Mouse (Mus musculus) forebrain, embryonic 10.5 days (tissue): ENCODE measurements around the gene Lck. TPM values are rescaled to one million over a fixed set of nuclear protein-coding genes. Genes with fewer than 3 reads are reported as not detected.
A peak's percentile ranks its signal among the peaks of the same experiment; 100 is the strongest.

Source experiments
- DNase-seq: peaks from one replicate; pipeline ENCODE4 v3.0.0-alpha.2; 2017; ENCODE audit warnings: low spot score; ENCODE audit errors: extremely low spot score
- H3K27ac ChIP-seq: fragments of 300-500 bp; sonication (generic); 2 replicates; pipeline ENCODE4 v1.5.1; 2016; ENCODE audit warnings: mild to moderate bottlenecking
- H3K27me3 ChIP-seq: fragments of 300-500 bp; sonication (generic); 2 replicates; pipeline ENCODE4 v1.6.1; 2016; ENCODE audit warnings: mild to moderate bottlenecking; ENCODE audit not compliant: poor library complexity, severe bottlenecking
- H3K36me3 ChIP-seq: fragments of 300-500 bp; sonication (generic); replicated peaks from 2 replicates; pipeline ENCODE4 v1.6.1; 2016; ENCODE audit warnings: mild to moderate bottlenecking, moderate library complexity
- H3K4me1 ChIP-seq: fragments of 300-500 bp; sonication (generic); 2 replicates; pipeline ENCODE4 v1.6.1; 2016
- H3K4me3 ChIP-seq: fragments of 300-500 bp; sonication (generic); 2 replicates; pipeline ENCODE4 v1.5.1; 2016; ENCODE audit warnings: mild to moderate bottlenecking, moderate library complexity
- H3K9me3 ChIP-seq: fragments of 300-500 bp; sonication (generic); 2 replicates; pipeline ENCODE4 v1.6.1; 2016; ENCODE audit warnings: mild to moderate bottlenecking, moderate library complexity
- WGBS: fragments of 180-500 bp; shearing (Covaris S2); methylation state at CpG from one replicate; pipeline ENCODE4 v1.1.7; 2016; 5-methylcytosine and 5-hydroxymethylcytosine counted together
- polyA plus RNA-seq: library from polyadenylated mRNA; unstranded; fragments of >200 nt; fragmentation: Nextera tagmentation; extraction: Ambion mirVana; gene quantifications from 2 replicates; pipeline ENCODE4 v1.2.1, GENCODE M21; 2016

Gene Lck
- polyA plus RNA-seq, 1 experiment from 2014 or later, result 15.7 TPM

DNA sequence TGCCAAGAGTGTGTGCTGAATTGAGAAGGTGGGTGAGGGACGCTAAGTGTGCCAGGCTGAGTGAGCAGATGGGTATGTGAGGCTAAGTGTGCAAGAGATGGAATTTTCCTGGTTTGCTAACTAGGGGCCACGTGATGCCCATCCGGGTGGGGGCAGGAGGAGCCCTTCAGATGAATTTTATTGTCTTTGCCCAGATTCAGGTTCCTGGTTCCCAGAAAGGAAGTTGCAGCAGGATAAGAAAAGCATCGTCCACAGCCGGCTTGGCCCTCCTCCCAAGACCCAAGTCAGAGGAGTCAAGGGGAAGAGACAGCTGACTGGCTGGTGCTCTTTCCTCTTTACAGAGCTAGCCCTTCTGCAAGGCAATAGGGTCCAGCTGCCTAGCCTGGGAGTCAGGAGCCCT is 5.0 kb upstream of the Lck start, which contains the start of gene Fam167b:
TSS of gene Fam167b (minus strand) at position 84 of the 400 bp plus-strand sequence.
- Histone ChIP-seq H3K4me3 (no peak within 1 kb of the TSS), H3K4me1 (peaks cover 10% of the 10 kb centered on the region), H3K27ac (no peak within 1 kb of the TSS), H3K36me3 (no peaks in the 10 kb centered on the region), H3K27me3 (peaks cover 5% of the 10 kb centered on the region; the same call in 1 of the 2 replicates), H3K9me3 (no peaks in the 10 kb centered on the region)
- DNase-seq, result no peak
- 83% methylated on average over 5 of the region's 5 CpGs for WGBS

DNA sequence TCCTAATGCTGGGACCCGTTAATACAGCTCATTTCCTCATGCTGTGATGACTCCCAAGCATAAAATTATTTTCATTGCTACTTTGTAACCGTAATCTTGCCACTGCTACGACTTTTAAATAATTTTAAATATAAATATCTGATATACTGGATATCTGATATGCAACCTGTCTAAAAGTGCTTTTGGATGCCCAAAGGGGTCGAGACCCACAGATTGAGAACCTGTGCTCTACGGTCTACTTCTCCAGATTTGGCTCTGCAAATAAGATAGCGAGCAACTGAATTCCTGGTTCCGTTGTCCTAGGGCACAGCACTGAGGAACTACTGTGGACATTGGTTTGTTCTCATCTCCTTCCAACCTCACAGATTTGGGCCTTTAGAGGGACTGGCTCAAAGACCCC is 4.2 kb upstream of the Lck start:
- Histone ChIP-seq H3K27me3 (peaks cover 5% of the 10 kb centered on the region; the same call in 1 of the 2 replicates), H3K36me3 (no peaks in the 10 kb centered on the region), H3K4me3 (no peak overlapping the region), H3K4me1 (peaks cover 10% of the 10 kb centered on the region), H3K27ac (no peak overlapping the region), H3K9me3 (no peaks in the 10 kb centered on the region)
- WGBS, result 86% methylated on average over 7 of the region's 7 CpGs
- DNase-seq, result no peak

DNA sequence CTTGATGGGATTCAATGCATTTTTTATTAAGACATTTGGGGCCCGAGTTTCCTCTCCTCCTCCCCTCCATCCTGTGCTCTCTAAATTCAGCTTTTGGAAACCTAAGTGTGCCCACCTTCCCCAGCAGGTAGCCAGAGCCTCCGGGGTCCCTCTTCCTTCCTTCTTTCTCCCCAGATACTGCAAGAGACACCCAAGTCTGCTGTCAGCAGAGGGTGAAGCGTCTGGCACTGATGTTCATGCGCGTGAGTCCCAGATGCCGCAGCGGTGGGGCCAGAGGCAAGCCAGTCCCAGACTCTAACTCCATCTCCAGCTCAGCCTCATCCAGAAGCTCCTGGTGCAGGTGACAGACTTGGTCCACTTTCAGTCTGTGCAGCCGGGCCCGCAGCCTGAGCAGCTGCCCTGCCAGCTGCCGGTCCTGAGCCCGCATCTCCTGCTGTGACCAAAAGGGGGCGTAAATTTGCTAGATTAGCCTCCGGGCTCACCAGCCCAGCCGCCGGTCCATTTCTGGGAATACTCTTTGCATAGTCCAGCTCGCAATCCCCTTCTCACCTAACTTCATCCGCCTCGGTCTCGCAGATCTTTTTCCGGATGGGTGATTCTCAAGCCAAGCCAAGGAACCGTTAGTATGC is 3.5 kb upstream of the Lck start:
- H3K27me3 ChIP-seq, result peaks cover 5% of the 10 kb centered on the region; the same call in 1 of the 2 replicates
- peaks cover 10% of the 10 kb centered on the region for H3K4me1 ChIP-seq
- no peaks in the 10 kb centered on the region for H3K36me3 ChIP-seq
- 39% methylated on average over 21 of the region's 21 CpGs for WGBS
- peak; percentile 62 for DNase-seq
- H3K9me3 ChIP-seq, result no peaks in the 10 kb centered on the region
- H3K27ac ChIP-seq, result peak overlapping the region; percentile 8; the same call in 1 of the 2 replicates
- 0 out of 2 replicates have a peak overlapping the region, but pooled peaks have one; percentile 13 for H3K4me3 ChIP-seq

DNA sequence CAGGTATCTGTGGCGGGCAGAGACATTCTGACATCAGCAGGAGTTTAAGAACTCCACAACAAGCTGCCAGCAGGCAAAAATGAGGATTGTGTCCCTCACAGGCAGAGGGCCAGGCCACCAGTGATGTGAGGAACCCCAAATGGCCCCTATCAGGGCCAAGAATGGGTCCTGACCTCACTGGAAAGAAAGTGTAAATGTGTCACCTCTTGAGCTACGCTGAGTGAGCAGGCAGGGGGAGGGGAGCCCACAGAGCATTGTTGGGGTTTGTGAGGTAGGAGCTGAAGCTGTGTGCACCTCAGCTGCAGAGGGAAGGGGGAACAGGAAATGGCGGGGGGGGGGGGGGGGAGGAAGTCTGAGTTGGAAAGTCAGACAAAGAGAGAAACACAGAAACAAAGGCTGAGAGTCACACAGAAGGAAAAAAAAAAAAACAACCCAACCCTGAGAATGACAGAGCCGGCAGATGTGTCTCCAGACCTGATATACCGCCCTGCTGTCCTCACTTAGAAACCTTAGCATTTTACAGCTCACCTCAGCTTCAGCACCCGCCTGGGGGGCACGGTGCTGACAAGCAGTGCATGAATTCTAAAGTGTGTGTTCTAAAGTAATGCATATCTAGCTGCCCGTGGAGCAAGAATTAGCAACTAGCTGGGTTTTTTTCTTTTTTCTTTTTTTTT is 1.9 kb upstream of the Lck start:
- Histone ChIP-seq H3K36me3 (no peaks in the 10 kb centered on the region), H3K9me3 (no peaks in the 10 kb centered on the region), H3K27ac (peak overlapping the region; percentile 44; the same call in 1 of the 2 replicates), H3K4me1 (peaks cover 10% of the 10 kb centered on the region), H3K27me3 (peaks cover 5% of the 10 kb centered on the region; the same call in 1 of the 2 replicates), H3K4me3 (no peak overlapping the region)
- no peak for DNase-seq
- 70% methylated on average over 7 of the region's 8 CpGs for WGBS

GRCm38 (mm10) chr4:129573093-129573370 is 409 bp downstream of the Lck start:
- 96% methylated on average over 4 of the region's 4 CpGs for whole genome bisulfite sequencing
- DNase-seq, result no peak
- H3K4me1 ChIP-seq, result peaks cover 10% of the 10 kb centered on the region
- H3K4me3 ChIP-seq, result no peak overlapping the region
- H3K27me3 ChIP-seq, result peaks cover 3% of the 10 kb centered on the region; the same call in 1 of the 2 replicates
- no peaks in the 10 kb centered on the region for H3K9me3 ChIP-seq
- no peak overlapping the region for H3K27ac ChIP-seq
- no peaks in the 10 kb centered on the region for H3K36me3 ChIP-seq

- WGBS, result 88% methylated on average over 13 of the region's 13 CpGs
- Histone ChIP-seq H3K4me3 (no peak overlapping the region), H3K9me3 (no peaks in the 10 kb centered on the region), H3K27ac (no peak overlapping the region), H3K27me3 (no peaks in the 10 kb centered on the region), H3K4me1 (peaks cover 10% of the 10 kb centered on the region), H3K36me3 (no peaks in the 10 kb centered on the region)
- no peak for DNase-seq
These were observed 977 bp downstream of the Lck start for GRCm38 (mm10) chr4:129572236-129573092.

DNA sequence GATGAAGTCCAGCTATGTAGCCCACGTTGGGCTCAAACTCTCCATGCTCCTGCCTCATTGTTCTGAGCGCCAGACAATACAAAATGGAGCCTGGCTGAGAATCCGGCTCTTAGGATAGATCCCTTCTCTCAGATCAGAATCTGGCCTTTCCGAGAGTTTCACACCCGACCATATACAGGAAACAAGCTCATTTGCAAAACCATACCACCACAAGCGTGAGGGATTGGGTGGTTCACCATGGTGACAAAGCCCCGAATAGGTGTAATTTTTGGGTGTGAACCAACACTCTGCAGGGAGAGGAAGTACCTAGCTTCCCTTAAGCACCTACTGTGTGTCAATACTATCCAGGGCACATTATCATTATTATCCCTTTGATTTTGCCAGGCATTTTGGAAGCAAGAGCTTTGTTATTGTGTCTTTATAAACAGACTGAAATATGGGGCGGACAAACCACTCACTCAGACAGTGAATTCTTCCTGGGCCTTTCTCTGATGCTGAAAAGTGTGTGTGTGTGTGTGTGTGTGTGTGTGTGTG is 1.8 kb downstream of the Lck start:
- no peaks in the 10 kb centered on the region for H3K9me3 ChIP-seq
- peaks cover 3% of the 10 kb centered on the region; the same call in 1 of the 2 replicates for H3K4me1 ChIP-seq
- no peak overlapping the region for H3K4me3 ChIP-seq
- 83% methylated on average over 8 of the region's 8 CpGs for WGBS
- DNase-seq, result no peak
- no peak overlapping the region for H3K27ac ChIP-seq
- no peaks in the 10 kb centered on the region for H3K27me3 ChIP-seq
- no peaks in the 10 kb centered on the region for H3K36me3 ChIP-seq

DNA sequence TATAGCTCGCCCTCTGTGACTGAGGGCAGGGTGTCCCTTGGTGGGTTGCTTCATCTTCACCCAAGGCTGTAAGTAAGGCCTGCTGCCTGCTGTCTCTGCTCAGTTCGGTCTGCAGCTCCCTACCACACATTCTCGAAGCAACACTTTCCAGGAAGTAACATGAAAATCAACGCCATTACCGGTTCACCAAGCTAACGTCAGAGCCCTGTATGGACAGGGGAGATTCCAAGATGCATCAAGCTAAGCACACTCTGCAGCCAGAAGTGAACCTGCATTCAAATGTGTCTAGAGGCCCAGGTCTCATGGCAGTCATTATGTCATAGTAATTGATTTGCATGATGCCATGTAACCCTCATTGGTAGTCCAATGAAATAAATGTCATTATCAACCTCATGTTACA is 3.4 kb downstream of the Lck start:
- Histone ChIP-seq H3K9me3 (no peaks in the 10 kb centered on the region), H3K4me1 (peaks cover under 1% of the 10 kb centered on the region; the same call in 1 of the 2 replicates), H3K4me3 (no peak overlapping the region), H3K27ac (no peak overlapping the region), H3K27me3 (no peaks in the 10 kb centered on the region), H3K36me3 (no peaks in the 10 kb centered on the region)
- WGBS, result 93% methylated on average over 6 of the region's 6 CpGs
- DNase-seq, result no peak

DNA sequence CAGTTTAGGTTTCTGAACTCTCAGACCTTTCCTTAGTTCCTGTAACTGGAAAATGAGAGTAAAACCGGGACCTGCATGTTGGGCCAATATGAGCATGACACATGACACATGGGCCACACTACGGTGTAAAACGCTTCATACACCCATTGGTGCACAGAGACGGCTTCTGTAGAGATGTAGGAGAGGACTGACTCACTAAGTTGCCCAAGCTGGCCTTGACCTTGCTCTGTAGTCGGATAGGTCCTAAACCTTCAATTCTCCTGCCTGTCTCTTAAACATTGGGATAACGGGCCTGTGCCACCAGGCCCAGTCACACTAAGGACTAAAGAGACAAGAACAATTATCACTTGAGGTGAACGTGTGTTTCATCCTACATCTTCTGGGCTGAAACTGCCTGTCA is 5.1 kb downstream of the Lck start:
- Histone ChIP-seq H3K27ac (no peak overlapping the region), H3K4me3 (no peak overlapping the region), H3K9me3 (no peaks in the 10 kb centered on the region), H3K36me3 (no peaks in the 10 kb centered on the region), H3K4me1 (peaks cover 5% of the 10 kb centered on the region; the same call in 1 of the 2 replicates), H3K27me3 (no peaks in the 10 kb centered on the region)
- WGBS, result 91% methylated on average over 7 of the region's 7 CpGs
- DNase-seq, result no peak

GRCm38 (mm10) chr4:129565139-129565538 is 8.3 kb downstream of the Lck start:
- no peak overlapping the region for H3K27ac ChIP-seq
- H3K27me3 ChIP-seq, result no peaks in the 10 kb centered on the region
- no peak overlapping the region for H3K4me3 ChIP-seq
- DNase-seq, result no peak
- 85% methylated on average over 6 of the region's 6 CpGs for WGBS
- no peaks in the 10 kb centered on the region for H3K36me3 ChIP-seq
- peaks cover 7% of the 10 kb centered on the region; the same call in 1 of the 2 replicates for H3K4me1 ChIP-seq
- no peaks in the 10 kb centered on the region for H3K9me3 ChIP-seq

DNA sequence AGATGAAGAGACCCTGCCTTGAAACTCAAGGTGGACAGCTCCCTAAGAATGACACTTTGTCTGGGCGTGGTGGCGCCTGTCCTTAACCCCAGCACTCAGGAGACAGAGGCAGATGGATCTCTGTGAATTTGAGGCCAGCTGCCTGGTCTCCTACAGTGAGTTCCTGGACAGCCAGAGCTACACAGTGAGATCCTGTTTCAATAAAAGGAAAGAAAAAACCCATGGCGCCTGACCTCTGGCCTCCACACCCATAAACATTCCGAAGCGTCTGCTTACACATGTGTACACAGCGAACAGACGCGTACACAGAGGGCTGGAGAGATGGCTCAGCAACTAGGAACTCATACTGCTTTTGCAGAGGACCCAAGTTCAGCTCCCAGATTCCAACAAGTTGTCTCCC is 9.7 kb downstream of the Lck start:
- no peak for DNase-seq
- Histone ChIP-seq H3K4me1 (peaks cover 7% of the 10 kb centered on the region; the same call in 1 of the 2 replicates), H3K4me3 (no peak overlapping the region), H3K27ac (no peak overlapping the region), H3K36me3 (no peaks in the 10 kb centered on the region), H3K27me3 (no peaks in the 10 kb centered on the region), H3K9me3 (no peaks in the 10 kb centered on the region)
- WGBS, result 72% methylated on average over 8 of the region's 8 CpGs

DNA sequence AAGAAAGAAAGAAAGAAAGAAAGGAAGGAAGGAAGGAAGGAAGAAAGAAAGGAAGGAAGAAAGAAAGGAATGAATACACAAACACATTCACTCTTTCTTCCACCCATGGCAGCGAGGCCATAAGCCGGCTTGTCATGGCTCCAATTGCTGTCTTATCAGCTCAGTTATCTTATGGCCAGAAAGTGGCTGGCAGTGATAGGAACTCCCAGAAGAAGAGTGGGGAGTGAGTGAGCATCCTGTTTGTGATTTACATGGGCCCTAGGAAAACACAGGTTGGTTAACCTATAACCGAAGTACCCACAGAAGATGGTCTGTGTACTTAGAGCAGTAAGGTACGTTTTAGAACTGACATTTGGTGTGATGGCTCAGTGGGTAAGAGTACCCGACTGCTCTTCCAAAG is 12.3 kb downstream of the Lck start:
- Histone ChIP-seq H3K36me3 (no peaks in the 10 kb centered on the region), H3K4me1 (peaks cover 23% of the 10 kb centered on the region), H3K27ac (no peak overlapping the region), H3K27me3 (peaks cover 8% of the 10 kb centered on the region; the same call in 1 of the 2 replicates), H3K4me3 (no peak overlapping the region), H3K9me3 (no peaks in the 10 kb centered on the region)
- no peak for DNase-seq
- 93% methylated on average over 5 of the region's 5 CpGs for WGBS
